Mouse (Mus musculus) G1E (cell line): ENCODE measurements around the gene Gm12166. TPM values are rescaled to one million over a fixed set of nuclear protein-coding genes. Genes with fewer than 3 reads are reported as not detected.

Source experiments
- ATAC-seq: 2 replicates; pipeline ENCODE4 v1.8.0; 2016; ENCODE audit warnings: mild to moderate bottlenecking; ENCODE audit not compliant: insufficient number of reproducible peaks, poor library complexity, low FRiP score, severe bottlenecking; ENCODE audit errors: extremely low read depth
- DNase-seq: peaks from one replicate; pipeline ENCODE4 v3.0.0; 2012; ENCODE audit warnings: low spot score
- H3K27me3 ChIP-seq: 2 replicates; pipeline ENCODE4 v1.6.1; 2012; ENCODE audit warnings: mild to moderate bottlenecking, low read length, inconsistent platforms; ENCODE audit not compliant: insufficient read depth
- H3K36me3 ChIP-seq: replicated peaks from 2 replicates; pipeline ENCODE3; 2012; ENCODE audit warnings: mild to moderate bottlenecking, inconsistent platforms
- H3K4me1 ChIP-seq: 2 replicates; pipeline ENCODE4 v1.6.1; 2012; ENCODE audit warnings: low read depth, low read length, inconsistent platforms, mixed read lengths; ENCODE audit not compliant: insufficient read depth
- H3K4me3 ChIP-seq: 2 replicates; pipeline ENCODE4 v1.5.1; 2012; ENCODE audit warnings: low read depth, mild to moderate bottlenecking, inconsistent platforms, low read length, moderate library complexity, mixed read lengths
- H3K9me3 ChIP-seq: replicated peaks from 2 replicates; pipeline ENCODE4 v1.6.1; 2012; ENCODE audit warnings: inconsistent platforms
- CTCF ChIP-seq: IDR thresholded peaks from 2 replicates; pipeline ENCODE4 v1.5.1; 2012; ENCODE audit warnings: low read depth, low read length, inconsistent platforms, mixed read lengths
- GATA1 ChIP-seq: IDR thresholded peaks from 2 replicates; pipeline ENCODE4 v1.6.1; 2012; ENCODE audit warnings: borderline replicate concordance, low read length, inconsistent platforms, mixed read lengths
- GATA2 ChIP-seq: IDR thresholded peaks from 2 replicates; pipeline ENCODE4 v1.6.1; 2012; ENCODE audit warnings: low read depth, low read length, inconsistent platforms, borderline replicate concordance
- POLR2AphosphoS5 ChIP-seq: IDR thresholded peaks from 2 replicates; pipeline ENCODE4 v1.6.1; 2012; ENCODE audit warnings: low read depth, low read length, inconsistent platforms; ENCODE audit not compliant: insufficient replicate concordance
- TAL1 ChIP-seq: conservative IDR thresholded peaks from 2 replicates; pipeline ENCODE4 v1.6.1; 2012; ENCODE audit warnings: low read depth, low read length, inconsistent platforms, mixed read lengths
- polyA plus RNA-seq: library from polyadenylated mRNA; stranded (reverse); fragments of >175 nt; gene quantifications from 2 replicates; pipeline ENCODE4 v1.2.3, GENCODE M21; 2012
- total RNA-seq, 2 experiments: library from RNA; stranded (forward) in 1 of 2; stranded (reverse) in 1 of 2; fragments of 200-1000 nt in 1 of 2; fragments of >200 nt in 1 of 2; fragmentation: Nextera tagmentation in 1 of 2; gene quantifications; 2 replicates each; pipeline ENCODE4 v1.2.3; 2014 to 2017

Gm12166 gene
- total and polyA plus RNA-seq, 3 experiments: 0.35 to 16.7 (median 2.5) TPM

GRCm38 (mm10) chr11:46073850-46074688, 21.9 kb upstream of the Gm12166 start:
- no peak for ATAC-seq
- no peaks in the 10 kb centered on the region for H3K4me1 ChIP-seq

GRCm38 (mm10) chr11:46073061-46073849, 21.1 kb upstream of the Gm12166 start:
- ATAC-seq (no peak), DNase-seq (no peak)
- no peaks in the 10 kb centered on the region for H3K36me3 ChIP-seq
- H3K4me3 ChIP-seq: no peak overlapping the region
- peaks cover 3% of the 10 kb centered on the region; the same call in 1 of the 2 replicates for H3K27me3 ChIP-seq
- TF ChIP-seq GATA2: no peak
- no peak for TF ChIP-seq CTCF
- no peak for TF ChIP-seq GATA1
- TF ChIP-seq TAL1: no peak
- TF ChIP-seq POLR2AphosphoS5: no peak
- no peaks in the 10 kb centered on the region for H3K9me3 ChIP-seq
- no peaks in the 10 kb centered on the region for H3K4me1 ChIP-seq

More at GRCm38 (mm10) chr11:46073850-46074688, 21.9 kb upstream of the Gm12166 start:
- no peaks in the 10 kb centered on the region for H3K36me3 ChIP-seq
- H3K4me3 ChIP-seq: no peak overlapping the region
- no peak for DNase-seq
- no peaks in the 10 kb centered on the region for H3K9me3 ChIP-seq
- H3K27me3 ChIP-seq: peaks cover 3% of the 10 kb centered on the region; the same call in 1 of the 2 replicates
- TF ChIP-seq TAL1 (no peak), GATA1 (no peak), CTCF (no peak), GATA2 (no peak), POLR2AphosphoS5 (no peak)

DNA sequence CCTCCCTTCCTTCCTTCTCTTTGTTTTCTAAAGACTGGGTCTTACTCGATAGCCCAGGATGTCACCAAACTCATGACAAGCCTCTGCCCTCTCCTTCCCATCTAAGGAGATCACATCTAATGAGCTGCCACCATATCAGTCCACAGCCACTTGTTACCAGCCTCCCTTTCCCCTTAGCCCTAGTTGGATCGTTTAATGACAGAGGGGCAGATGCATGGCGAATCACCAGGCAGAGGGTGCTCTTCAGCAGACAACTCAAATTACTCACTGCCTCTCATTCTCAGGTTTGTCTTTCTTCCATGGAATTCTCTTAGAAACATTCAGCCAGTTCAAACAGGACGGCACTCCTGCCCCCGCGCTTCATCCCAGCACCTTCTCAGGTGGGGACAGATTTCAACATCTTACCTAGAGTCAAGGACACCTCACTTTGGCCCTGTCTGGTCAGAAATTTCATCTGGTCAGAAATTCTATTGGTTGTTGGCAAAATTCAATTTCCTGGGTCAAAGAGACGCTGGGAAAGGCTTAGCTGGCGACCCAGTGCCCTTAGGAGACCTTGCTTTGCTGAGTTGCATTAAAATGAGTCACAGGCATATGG, 20.4 kb upstream of the Gm12166 start:
- no peak for ATAC-seq
- H3K9me3 ChIP-seq: no peaks in the 10 kb centered on the region
- H3K4me3 ChIP-seq: no peak overlapping the region

DNA sequence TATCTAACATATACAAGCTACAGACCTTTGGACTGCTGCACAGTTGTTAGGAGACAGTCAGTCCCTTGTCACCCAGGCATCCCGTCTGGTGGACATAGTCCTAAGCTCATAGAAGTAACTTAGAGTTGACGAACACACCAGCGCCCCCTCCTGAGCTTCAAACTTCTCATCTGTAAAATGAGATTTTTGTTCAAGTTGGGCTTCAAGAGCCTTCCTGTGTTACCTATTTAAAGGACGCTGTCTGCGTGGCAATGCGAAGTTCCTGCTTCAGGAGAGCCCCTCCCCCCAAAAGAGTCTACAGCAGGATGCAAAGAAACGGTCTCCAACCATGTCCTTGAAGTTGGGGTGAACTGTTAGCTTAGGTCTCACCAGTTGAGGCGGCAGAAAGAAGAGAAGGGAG, 18.7 kb upstream of the Gm12166 start:
- no peak overlapping the region for H3K4me3 ChIP-seq
- H3K27me3 ChIP-seq: peaks cover 3% of the 10 kb centered on the region; the same call in 1 of the 2 replicates
- no peak for ATAC-seq
- H3K9me3 ChIP-seq: no peaks in the 10 kb centered on the region
- TF ChIP-seq POLR2AphosphoS5: no peak
- no peak for TF ChIP-seq GATA2
- no peak for TF ChIP-seq TAL1
- TF ChIP-seq CTCF: no peak
- TF ChIP-seq GATA1: no peak
- no peaks in the 10 kb centered on the region for H3K36me3 ChIP-seq
- no peaks in the 10 kb centered on the region for H3K4me1 ChIP-seq
- no peak for DNase-seq

More for the DNA sequence above, 20.4 kb upstream of the Gm12166 start:
- TF ChIP-seq GATA1: no peak
- TF ChIP-seq TAL1: no peak
- TF ChIP-seq GATA2: no peak
- TF ChIP-seq CTCF: no peak
- no peak for TF ChIP-seq POLR2AphosphoS5
- no peaks in the 10 kb centered on the region for H3K36me3 ChIP-seq
- peaks cover 3% of the 10 kb centered on the region; the same call in 1 of the 2 replicates for H3K27me3 ChIP-seq
- no peak for DNase-seq
- no peaks in the 10 kb centered on the region for H3K4me1 ChIP-seq

GRCm38 (mm10) chr11:46070161-46070560, 18.0 kb upstream of the Gm12166 start:
- Histone ChIP-seq H3K36me3 (no peaks in the 10 kb centered on the region), H3K4me1 (no peaks in the 10 kb centered on the region), H3K4me3 (no peak overlapping the region), H3K9me3 (no peaks in the 10 kb centered on the region), H3K27me3 (peaks cover 7% of the 10 kb centered on the region)
- DNase-seq (no peak), ATAC-seq (no peak)
- TF ChIP-seq POLR2AphosphoS5 (no peak), CTCF (no peak), GATA1 (no peak), GATA2 (no peak), TAL1 (no peak)
